In the genomic region with DNA sequence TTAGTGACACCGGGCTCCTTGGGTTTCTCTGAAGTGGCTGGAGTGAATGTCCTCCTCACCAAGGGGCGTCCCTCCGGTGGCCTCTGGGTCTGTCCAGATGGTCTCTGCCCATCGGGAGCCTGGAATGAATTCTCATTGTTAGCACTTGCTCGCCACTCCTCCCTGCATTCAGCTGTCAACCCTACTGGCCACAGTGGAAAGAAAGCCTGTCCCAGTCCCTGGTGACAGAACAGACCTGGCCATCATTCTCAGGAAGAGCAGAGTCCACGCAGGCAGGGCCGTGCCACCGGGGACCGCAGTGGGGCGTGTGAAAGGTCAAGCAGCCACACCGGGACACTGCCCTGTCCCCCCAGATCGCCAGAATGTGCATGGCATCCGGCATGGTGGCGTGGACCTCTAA, we compare ENCODE assay signal across 8 mouse cellular contexts. TPM values are rescaled to one million over a fixed set of nuclear protein-coding genes. Genes with fewer than 3 reads are reported as not detected.
DNase-seq lines count a peak whose midpoint lies in the region; ATAC-seq and TF ChIP-seq lines count a peak whose summit lies in the region.

No protein-coding gene starts in this region.

- H3K4me2 ChIP-seq in lung, embryonic 14.5 days: peak overlapping the region; percentile 37
- H3K4me2 ChIP-seq in forebrain, embryonic 15.5 days (replicated peaks): no peak overlapping the region
- H3K4me2 ChIP-seq in liver, embryonic 12.5 days: peak overlapping the region; percentile 23
- peak overlapping the region; percentile 19; the same call in 1 of the 2 replicates for H3K4me2 ChIP-seq in stomach, embryonic 15.5 days

- H3K27me3 ChIP-seq in lung, embryonic 14.5 days (ENCODE audit: insufficient read depth, low read length): no peaks in the 10 kb centered on the region
- H3K27me3 ChIP-seq in forebrain, embryonic 15.5 days: no peaks in the 10 kb centered on the region
- H3K27me3 ChIP-seq in liver, embryonic 12.5 days (replicated peaks): no peaks in the 10 kb centered on the region
- H3K27me3 ChIP-seq in stomach, embryonic 15.5 days (replicated peaks): no peaks in the 10 kb centered on the region

- H3K4me3 ChIP-seq in lung, embryonic 14.5 days (ENCODE audit: low read depth, low read length): no peak overlapping the region
- H3K4me3 ChIP-seq in forebrain, embryonic 15.5 days: no peak overlapping the region
- no peak overlapping the region for H3K4me3 ChIP-seq in liver, embryonic 12.5 days
- H3K4me3 ChIP-seq in stomach, embryonic 15.5 days (replicated peaks): no peak overlapping the region

- no peak for DNase-seq in lung, embryonic 14.5 days
- DNase-seq in lung, postnatal 10 days: no peak
- no peak for DNase-seq in left cerebral cortex, adult 9 months (ENCODE audit: low spot score in 2 of 2)
- DNase-seq in left cerebral cortex, postnatal 10 days (ENCODE audit: extremely low spot score in 1 of 2, low spot score in 2 of 2): no peak

- no peak for ATAC-seq in lung, embryonic 14.5 days (ENCODE audit: insufficient read depth)
- ATAC-seq in forebrain, embryonic 15.5 days (replicated peaks): no peak
- no peak for ATAC-seq in liver, embryonic 12.5 days
- ATAC-seq in stomach, embryonic 15.5 days (ENCODE audit: insufficient read depth, low FRiP score, low read depth): no peak
- ATAC-seq in erythroblast, adult 5-6 weeks (replicated peaks; ENCODE audit: low FRiP score, poor library complexity, severe bottlenecking): no peak

- no peaks in the 10 kb centered on the region for H3K9me3 ChIP-seq in lung, embryonic 14.5 days (ENCODE audit: low read depth, low read length)
- H3K9me3 ChIP-seq in forebrain, embryonic 15.5 days: no peaks in the 10 kb centered on the region
- H3K9me3 ChIP-seq in liver, embryonic 12.5 days (replicated peaks): no peaks in the 10 kb centered on the region
- H3K9me3 ChIP-seq in stomach, embryonic 15.5 days: no peaks in the 10 kb centered on the region

- no peaks in the 10 kb centered on the region; the same call in 1 of the 2 replicates for H3K36me3 ChIP-seq in lung, embryonic 14.5 days (ENCODE audit: insufficient read depth)
- H3K36me3 ChIP-seq in forebrain, embryonic 15.5 days: no peaks in the 10 kb centered on the region
- 0 out of 2 replicates have a peak, but pooled peaks cover 5% of the 10 kb centered on the region for H3K36me3 ChIP-seq in liver, embryonic 12.5 days
- H3K36me3 ChIP-seq in stomach, embryonic 15.5 days: no peaks in the 10 kb centered on the region

- peak overlapping the region; percentile 15; the same call in 1 of the 2 replicates for H3K9ac ChIP-seq in lung, embryonic 14.5 days
- 0 out of 2 replicates have a peak overlapping the region, but pooled peaks have one; percentile 8 for H3K9ac ChIP-seq in forebrain, embryonic 15.5 days (replicated peaks)
- no peak overlapping the region for H3K9ac ChIP-seq in liver, embryonic 12.5 days
- H3K9ac ChIP-seq in stomach, embryonic 15.5 days: no peak overlapping the region

- WGBS in lung, embryonic 14.5 days: 40% methylated on average over 14 of the region's 14 CpGs
- 27% methylated on average over 14 of the region's 14 CpGs for WGBS in forebrain, embryonic 15.5 days
- WGBS in liver, embryonic 12.5 days (ENCODE audit: insufficient replicate concordance): 54% methylated on average over 14 of the region's 14 CpGs
- WGBS in stomach, embryonic 15.5 days: 51% methylated on average over 14 of the region's 14 CpGs

- no peak for TF ChIP-seq CTCF in lung, embryonic 14.5 days (IDR thresholded peaks at IDR 0.05; ENCODE audit: low read depth)

- peak overlapping the region; percentile 84 for H3K27ac ChIP-seq in lung, embryonic 14.5 days (ENCODE audit: low read depth)
- H3K27ac ChIP-seq in forebrain, embryonic 15.5 days (replicated peaks): peak overlapping the region; percentile 44
- H3K27ac ChIP-seq in liver, embryonic 12.5 days: peak overlapping the region; percentile 60
- peak overlapping the region; percentile 87 for H3K27ac ChIP-seq in stomach, embryonic 15.5 days

- intact Hi-C loops in left cerebral cortex, postnatal 10 days (cut with DNase I): no loop called here

- H3K4me1 ChIP-seq in lung, embryonic 14.5 days (ENCODE audit: insufficient read depth): peaks cover 50% of the 10 kb centered on the region
- peaks cover 28% of the 10 kb centered on the region for H3K4me1 ChIP-seq in forebrain, embryonic 15.5 days
- peaks cover 71% of the 10 kb centered on the region for H3K4me1 ChIP-seq in liver, embryonic 12.5 days
- H3K4me1 ChIP-seq in stomach, embryonic 15.5 days: peaks cover 52% of the 10 kb centered on the region

RNA-seq across cellular contexts. Expression of a gene that starts 33.2 kb away (rescaled TPM):
- 15.8 and 17.7 TPM in 2 replicates for polyA plus RNA-seq in lung, embryonic 14.5 days (2014; fragmentation: Nextera tagmentation; extraction: Ambion mirVana)
- 21.1 and 22.1 TPM in 2 replicates for polyA plus RNA-seq in forebrain, embryonic 15.5 days (2015; fragmentation: Nextera tagmentation; extraction: Ambion mirVana)
- polyA plus RNA-seq in liver, embryonic 12.5 days (2016; fragmentation: Nextera tagmentation; extraction: Ambion mirVana): 7.2 and 8.9 TPM in 2 replicates
- polyA plus RNA-seq in stomach, embryonic 15.5 days (2015; fragmentation: Nextera tagmentation; extraction: Ambion mirVana): 14.9 and 15.8 TPM in 2 replicates
- 6.9 and 8.8 TPM in 2 replicates for total RNA-seq in erythroblast, adult 5-6 weeks (2015; ENCODE audit: low replicate concordance)
- 5.1 and 6.0 TPM in 2 replicates for total RNA-seq in erythroblast, adult 5-6 weeks (2017; ENCODE audit: low replicate concordance)
- 10 to 100 TPM; 15.8 to 16.7 TPM for total RNA-seq in left cerebral cortex, postnatal 10 days (2021)

RNA-seq across cellular contexts. Expression of a gene that starts 57.4 kb away (rescaled TPM):
- polyA plus RNA-seq in lung, embryonic 14.5 days (2014; fragmentation: Nextera tagmentation; extraction: Ambion mirVana): 629 and 635 TPM in 2 replicates
- polyA plus RNA-seq in forebrain, embryonic 15.5 days (2015; fragmentation: Nextera tagmentation; extraction: Ambion mirVana): 299 and 300 TPM in 2 replicates
- 158 and 160 TPM in 2 replicates for polyA plus RNA-seq in liver, embryonic 12.5 days (2016; fragmentation: Nextera tagmentation; extraction: Ambion mirVana)
- 595 and 631 TPM in 2 replicates for polyA plus RNA-seq in stomach, embryonic 15.5 days (2015; fragmentation: Nextera tagmentation; extraction: Ambion mirVana)
- 20.3 and 31.3 TPM in 2 replicates for total RNA-seq in erythroblast, adult 5-6 weeks (2015; ENCODE audit: low replicate concordance)
- 17.6 and 24.5 TPM in 2 replicates for total RNA-seq in erythroblast, adult 5-6 weeks (2017; ENCODE audit: low replicate concordance)
- total RNA-seq in left cerebral cortex, postnatal 10 days (2021): 10 to 100 TPM; 44.8 to 45.6 TPM

Comparison
In these comparisons a context has a peak if more than half of its experiments do, and no peak if none do; other contexts are left out.
1. H3K9ac ChIP-seq: peak in lung, embryonic 14.5 days (single experiment) and forebrain, embryonic 15.5 days (single experiment); none in liver, embryonic 12.5 days (single experiment) and stomach, embryonic 15.5 days (single experiment).
2. Peak in every context shown above with its lines, with median percentiles within 50 percentile points of each other: H3K27ac ChIP-seq.